Mouse (Mus musculus) ES-Bruce4 (cell line): Measurements from ENCODE around the gene Dnajc8. TPM values are rescaled to one million over a fixed set of nuclear protein-coding genes. Genes with fewer than 3 reads are reported as not detected.

Source experiments
- H3K27ac ChIP-seq: 2 replicates; pipeline ENCODE4 v1.5.1; 2012; ENCODE audit warnings: low read length, inconsistent platforms; ENCODE audit not compliant: insufficient read depth
- H3K27me3 ChIP-seq: 2 replicates; pipeline ENCODE4 v1.6.1; 2012; ENCODE audit warnings: mild to moderate bottlenecking, low read length, inconsistent platforms; ENCODE audit not compliant: control insufficient read depth, poor library complexity, insufficient read depth, severe bottlenecking
- H3K36me3 ChIP-seq: 2 replicates; pipeline ENCODE4 v1.6.1; 2012; ENCODE audit warnings: inconsistent platforms, mild to moderate bottlenecking, low read length, moderate library complexity; ENCODE audit not compliant: control insufficient read depth, poor library complexity, insufficient read depth, severe bottlenecking
- H3K4me1 ChIP-seq: one replicate; pipeline ENCODE4 v1.8.1; 2011; ENCODE audit warnings: low read length; ENCODE audit not compliant: control insufficient read depth, insufficient read depth
- H3K4me3 ChIP-seq: 2 replicates; pipeline ENCODE4 v1.5.1; 2011; ENCODE audit warnings: low read depth, mild to moderate bottlenecking, low read length
- H3K9ac ChIP-seq: 2 replicates; pipeline ENCODE4 v1.6.1; 2012; ENCODE audit warnings: low read depth, mild to moderate bottlenecking, inconsistent platforms; ENCODE audit not compliant: poor library complexity, severe bottlenecking
- H3K9me3 ChIP-seq: replicated peaks from 2 replicates; pipeline ENCODE4 v1.6.1; 2012; ENCODE audit warnings: mild to moderate bottlenecking, low read length, inconsistent platforms; ENCODE audit not compliant: control insufficient read depth, poor library complexity, insufficient read depth, severe bottlenecking
- CTCF ChIP-seq: IDR thresholded peaks from one replicate; pipeline ENCODE4 v1.8.1; 2011; ENCODE audit warnings: low read depth, low read length
- EP300 ChIP-seq: IDR thresholded peaks from 2 replicates; pipeline ENCODE4 v1.6.1; 2011; ENCODE audit warnings: low read depth, low read length; ENCODE audit not compliant: insufficient read depth
- POLR2A ChIP-seq: IDR thresholded peaks from one replicate; pipeline ENCODE4 v1.8.1; 2011; ENCODE audit warnings: low read length; ENCODE audit not compliant: insufficient read depth
- polyA plus RNA-seq: library from polyadenylated mRNA; stranded (reverse); fragments of >200 nt; gene quantifications from 2 replicates; pipeline ENCODE4 v1.2.4, GENCODE M21; 2011; ENCODE audit warnings: low read depth; ENCODE audit not compliant: missing spikeins, insufficient read depth, insufficient read length

The Dnajc8 gene
- polyA plus RNA-seq, result 340 and 348 TPM in 2 replicates

DNA sequence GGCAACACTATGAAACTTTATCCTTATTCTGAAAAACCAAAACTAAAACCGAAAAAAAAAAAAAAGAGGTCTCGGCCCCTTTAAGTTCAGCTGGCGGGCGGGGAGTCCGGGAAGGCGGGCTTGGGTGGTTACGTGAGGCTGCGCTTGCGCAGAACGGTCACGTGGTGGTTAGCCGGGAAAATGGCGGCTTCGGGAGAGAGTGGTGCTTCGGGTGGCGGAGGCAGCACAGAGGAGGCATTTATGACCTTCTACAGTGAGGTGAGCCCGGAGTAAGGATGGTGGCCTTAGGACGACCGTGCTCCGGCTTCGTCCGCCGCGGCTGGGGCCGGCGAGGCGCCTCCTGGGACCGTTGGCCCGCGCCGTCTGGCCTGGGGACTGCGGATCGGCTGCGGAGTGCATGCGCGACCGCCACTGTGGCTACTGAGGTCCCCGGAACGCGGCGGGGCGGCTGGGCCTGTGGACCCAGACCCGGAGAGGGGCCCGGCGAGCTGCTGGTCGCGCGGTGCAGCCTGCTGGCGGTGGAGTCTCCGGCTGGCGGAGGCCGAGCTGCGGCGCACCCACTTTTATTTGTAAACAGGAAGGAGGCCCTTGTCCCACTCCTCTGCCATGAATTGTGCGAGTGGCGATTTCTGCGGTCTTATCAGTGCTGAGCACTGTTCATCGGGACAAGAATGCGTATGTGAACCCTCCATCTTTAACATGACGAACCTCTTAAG lies at the start of gene Dnajc8:
TSS of gene Dnajc8 (plus strand) at position 145 of the 716 bp plus-strand sequence.
- TF ChIP-seq POLR2A (peak; percentile 65), CTCF (no peak), EP300 (0 out of 2 replicates have a peak, but pooled peaks have one; percentile 7)
- peak within 1 kb of the TSS; percentile 98 for H3K4me3 ChIP-seq
- H3K27ac ChIP-seq, result peak within 1 kb of the TSS; percentile 45; the same call in 1 of the 2 replicates
- H3K9me3 ChIP-seq, result no peaks in the 10 kb centered on the region
- H3K4me1 ChIP-seq, result no peaks in the 10 kb centered on the region
- H3K36me3 ChIP-seq, result peaks cover 27% of the 10 kb centered on the region
- no peaks in the 10 kb centered on the region for H3K27me3 ChIP-seq
- H3K9ac ChIP-seq, result peak within 1 kb of the TSS; percentile 97

DNA sequence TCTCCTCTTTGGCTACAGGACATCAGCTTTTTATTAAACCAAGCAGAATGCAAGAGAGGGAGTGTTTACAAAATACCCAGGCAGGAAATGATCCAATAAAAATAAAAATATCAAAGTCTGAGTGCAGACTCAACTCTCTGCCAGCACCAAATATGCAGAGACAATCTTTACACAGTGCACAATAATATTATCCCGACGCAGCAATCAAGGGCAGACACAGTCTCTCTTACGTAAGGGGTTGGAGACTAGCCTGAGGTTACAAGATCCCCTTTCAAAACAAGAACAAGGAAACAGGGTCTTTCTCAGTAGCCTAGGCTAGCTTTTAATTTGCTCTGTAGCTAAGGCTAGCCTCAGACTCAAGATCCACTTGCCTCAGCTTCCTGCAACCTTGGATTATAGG lies 46.8 kb upstream of the Dnajc8 start:
- no peaks in the 10 kb centered on the region for H3K4me1 ChIP-seq
- TF ChIP-seq CTCF (no peak), EP300 (no peak)

DNA sequence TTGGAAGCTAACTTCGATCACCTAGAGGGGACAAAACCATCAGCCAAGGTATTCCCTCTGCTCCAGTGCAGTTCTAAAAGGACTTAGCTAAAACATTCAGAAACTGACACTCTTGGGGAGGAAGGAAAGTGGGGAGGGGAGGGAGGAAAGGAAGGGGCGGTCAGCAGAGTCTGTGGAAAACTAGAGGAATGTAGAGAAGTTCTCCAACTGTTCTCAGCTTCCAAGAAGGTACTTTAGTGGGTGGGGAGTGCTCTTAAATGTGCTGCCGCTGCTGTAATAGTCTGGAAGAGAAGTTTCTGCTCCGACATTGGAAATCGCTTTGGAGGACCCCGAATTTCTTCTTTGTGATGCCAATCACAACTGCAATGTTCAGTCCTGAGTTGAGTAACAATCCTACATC lies 46.4 kb upstream of the Dnajc8 start:
- no peaks in the 10 kb centered on the region for H3K27me3 ChIP-seq
- no peaks in the 10 kb centered on the region for H3K9me3 ChIP-seq
- H3K4me3 ChIP-seq, result no peak overlapping the region
- no peaks in the 10 kb centered on the region for H3K4me1 ChIP-seq
- no peak for TF ChIP-seq EP300
- no peak for TF ChIP-seq POLR2A
- no peak for TF ChIP-seq CTCF
- no peak overlapping the region for H3K27ac ChIP-seq
- peaks cover 18% of the 10 kb centered on the region for H3K36me3 ChIP-seq
- no peak overlapping the region for H3K9ac ChIP-seq

More for the DNA sequence above, 46.8 kb upstream of the Dnajc8 start:
- Histone ChIP-seq H3K9ac (no peak overlapping the region), H3K36me3 (peaks cover 14% of the 10 kb centered on the region), H3K27ac (no peak overlapping the region), H3K4me3 (no peak overlapping the region), H3K27me3 (no peaks in the 10 kb centered on the region), H3K9me3 (no peaks in the 10 kb centered on the region)

DNA sequence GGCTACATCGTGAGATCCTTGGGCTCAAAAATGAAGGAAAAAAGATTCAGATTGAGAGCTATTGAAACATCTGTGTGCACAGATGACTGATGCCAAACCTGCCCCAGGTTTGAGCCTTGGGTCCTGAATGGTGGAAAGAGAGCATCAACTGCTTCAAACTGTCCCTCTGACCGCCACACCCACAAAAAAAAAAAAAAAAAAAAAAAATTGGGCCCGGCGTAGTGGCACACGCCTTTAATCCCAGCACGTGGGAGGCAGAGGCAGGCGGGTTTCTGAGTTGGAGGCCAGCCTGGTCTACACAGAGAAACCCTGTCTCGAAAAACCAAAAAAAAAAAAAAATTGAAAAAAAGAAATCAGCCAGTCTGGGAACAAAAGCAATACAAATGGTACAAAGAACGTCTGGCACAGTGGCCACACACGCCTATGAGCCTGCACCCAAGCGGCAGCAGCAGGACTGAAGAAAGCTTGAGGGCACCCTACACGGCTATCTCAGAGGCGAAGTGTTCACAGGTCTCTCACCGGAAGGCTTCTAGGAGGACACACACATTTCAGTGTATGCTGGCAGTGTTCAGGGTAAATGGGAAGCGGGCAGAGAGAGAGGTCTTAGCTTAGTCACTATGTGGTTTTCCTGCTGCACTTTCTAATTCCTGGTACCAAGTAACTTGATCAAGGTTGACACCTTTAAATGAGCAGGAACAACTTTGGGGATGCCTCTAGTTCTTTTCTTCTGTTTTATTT lies 44.9 kb upstream of the Dnajc8 start:
- Histone ChIP-seq H3K36me3 (peaks cover 33% of the 10 kb centered on the region), H3K4me1 (no peaks in the 10 kb centered on the region), H3K27ac (no peak overlapping the region), H3K4me3 (no peak overlapping the region), H3K27me3 (no peaks in the 10 kb centered on the region), H3K9me3 (no peaks in the 10 kb centered on the region), H3K9ac (no peak overlapping the region)
- TF ChIP-seq POLR2A, result no peak
- TF ChIP-seq EP300, result no peak
- no peak for TF ChIP-seq CTCF

DNA sequence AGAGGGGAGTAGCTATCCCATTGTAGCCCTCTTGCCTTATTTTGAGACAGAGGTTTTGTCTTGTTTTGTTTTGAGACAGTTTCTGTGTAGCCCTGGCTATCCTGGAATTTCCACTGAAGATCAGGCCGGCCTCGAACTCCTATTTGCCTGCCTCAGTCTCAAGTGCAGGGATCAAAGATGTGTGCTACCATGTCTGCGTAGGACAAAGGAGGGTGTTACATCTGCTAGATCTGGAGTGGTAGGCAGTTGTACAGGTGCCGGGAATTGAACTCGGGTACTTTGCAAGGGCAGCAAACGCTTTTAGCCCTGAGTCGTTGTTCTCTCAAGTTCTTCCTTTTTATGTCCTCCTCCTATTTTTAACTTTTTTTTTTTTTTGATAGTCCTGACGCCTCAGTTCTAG lies 44.3 kb upstream of the Dnajc8 start:
- no peaks in the 10 kb centered on the region for H3K4me1 ChIP-seq
- H3K9me3 ChIP-seq, result no peaks in the 10 kb centered on the region
- TF ChIP-seq CTCF (no peak), EP300 (no peak)
- no peaks in the 10 kb centered on the region for H3K27me3 ChIP-seq
- H3K4me3 ChIP-seq, result no peak overlapping the region
- H3K9ac ChIP-seq, result no peak overlapping the region
- peaks cover 39% of the 10 kb centered on the region for H3K36me3 ChIP-seq
- H3K27ac ChIP-seq, result no peak overlapping the region

DNA sequence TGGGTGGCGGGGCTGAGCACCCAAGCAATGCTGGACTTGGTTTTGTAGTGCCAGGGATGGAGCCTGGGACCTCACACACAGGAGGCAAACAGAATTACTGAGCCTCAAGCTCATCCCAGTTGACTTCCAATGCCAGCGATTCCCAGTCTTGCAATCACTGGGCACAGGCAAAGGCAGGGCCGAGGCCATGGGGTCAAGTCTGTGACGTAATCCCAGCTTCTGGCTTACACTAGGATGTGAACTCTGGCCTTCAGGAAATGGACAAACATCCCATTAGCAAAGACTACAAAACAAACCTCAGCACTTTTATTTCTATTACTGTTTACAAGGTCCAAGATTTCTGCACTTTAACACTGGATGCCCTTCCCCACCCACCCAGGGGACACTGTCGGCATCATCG lies 43.6 kb upstream of the Dnajc8 start:
- Histone ChIP-seq H3K27ac (no peak overlapping the region), H3K27me3 (no peaks in the 10 kb centered on the region), H3K36me3 (peaks cover 46% of the 10 kb centered on the region), H3K9me3 (no peaks in the 10 kb centered on the region), H3K4me1 (no peaks in the 10 kb centered on the region), H3K4me3 (no peak overlapping the region), H3K9ac (no peak overlapping the region)
- TF ChIP-seq EP300 (no peak), CTCF (no peak), POLR2A (no peak)
